Mouse (Mus musculus) left cerebral cortex, adult 2 months (tissue): ENCODE measurements around the gene Opcml. TPM values are rescaled to one million over a fixed set of nuclear protein-coding genes. Genes with fewer than 3 reads are reported as not detected.

ENCODE experiments used
- DNase-seq, 2 experiments: peaks; one replicate each; pipeline ENCODE4 v3.0.0; 2021 to 2022; ENCODE audit warnings: low spot score in 2 of 2, mixed read lengths in 1 of 2; ENCODE audit errors: extremely low spot score in 1 of 2
- H3K27ac ChIP-seq: fragments of 200-600 bp; 2 replicates; pipeline ENCODE4 v1.8.1; 2022
- H3K4me3 ChIP-seq: fragments of 200-600 bp; 2 replicates; pipeline ENCODE4 v1.8.1; 2022
- CTCF ChIP-seq: fragments of 200-600 bp; IDR thresholded peaks from 2 replicates; pipeline ENCODE4 v1.8.1; 2022; ENCODE audit warnings: antibody characterized with exemption, mild to moderate bottlenecking, moderate library complexity
- intact Hi-C: fragments of 180-260 bp; cut with DNase I; formaldehyde crosslinking; loops from one replicate; pipeline ENCODE4 v1.15.1; 2025
- total RNA-seq, 2 experiments: library from RNA; stranded (reverse); gene quantifications; 2 replicates each; pipeline ENCODE4 v1.2.3; 2021

Gene Opcml
- total RNA-seq, 2 experiments from 2014 or later, result 250 to 251 TPM

DNA sequence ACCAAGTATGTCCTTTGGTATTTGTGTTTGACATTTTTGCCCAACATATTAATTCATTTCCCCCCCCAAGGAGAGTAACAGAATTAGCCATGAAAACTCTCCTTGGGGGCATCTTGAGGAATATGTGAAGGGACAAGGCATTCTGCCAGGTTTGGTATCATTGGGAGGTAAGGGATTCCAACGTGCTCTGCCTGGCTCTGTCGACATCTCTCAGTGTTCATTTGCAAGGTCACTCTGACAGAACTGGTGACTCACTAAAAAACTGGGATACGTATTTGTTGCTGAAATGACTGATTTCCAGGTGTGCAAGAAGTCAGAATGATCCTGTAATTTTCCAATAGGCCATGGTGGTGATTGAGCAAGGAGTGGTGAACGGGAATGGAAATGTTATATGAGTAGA is 648.2 kb downstream of the Opcml start:
- intact Hi-C loops, result no loop called here
- no peak for TF ChIP-seq CTCF
- no peak overlapping the region for H3K27ac ChIP-seq
- no peak overlapping the region for H3K4me3 ChIP-seq
- DNase-seq, result no peak

DNA sequence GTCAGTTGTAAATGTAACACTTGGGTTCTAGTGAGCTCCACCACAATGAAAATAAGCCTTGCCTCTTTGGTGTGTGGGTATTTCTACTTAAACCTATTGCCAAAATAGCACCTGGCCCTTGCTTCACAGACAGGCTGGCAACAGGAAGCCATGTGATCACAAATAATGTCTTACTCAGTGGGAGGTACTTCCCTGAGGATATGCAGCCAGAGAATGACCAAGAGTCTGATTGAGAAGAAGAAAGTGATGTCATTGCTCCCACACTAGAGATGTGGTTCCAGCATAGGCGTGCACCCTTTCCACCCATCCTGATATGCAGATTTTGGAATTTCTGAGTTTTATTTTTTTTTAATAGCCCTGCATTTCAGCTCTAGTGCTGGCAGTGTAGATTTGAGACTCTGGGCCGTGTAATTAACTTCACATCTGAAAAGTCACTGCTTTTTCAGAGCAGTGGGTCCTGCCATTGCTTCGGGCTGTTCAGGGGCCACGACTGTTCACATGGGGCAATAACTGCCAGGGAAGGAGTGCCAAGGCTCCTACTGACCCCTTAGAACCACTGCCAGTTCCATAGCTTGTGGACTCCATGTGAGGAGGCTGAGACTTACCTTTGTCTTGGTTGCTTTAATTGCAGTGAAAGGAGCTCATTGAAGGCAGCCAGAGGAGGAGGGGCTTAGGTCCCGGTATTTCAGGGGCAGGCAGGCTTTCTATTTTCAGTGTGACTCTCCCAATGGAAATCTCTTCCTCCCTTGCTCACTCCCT is 649.0 kb downstream of the Opcml start:
- DNase-seq, result no peak
- Histone ChIP-seq H3K4me3 (no peak overlapping the region), H3K27ac (peak overlapping the region; percentile 72; the same call in 1 of the 2 replicates)
- TF ChIP-seq CTCF, result no peak
- intact Hi-C loops, result no loop called here

- intact Hi-C loops, result no loop called here
- no peak for DNase-seq
- peak overlapping the region; percentile 72 for H3K27ac ChIP-seq
- H3K4me3 ChIP-seq, result no peak overlapping the region
- TF ChIP-seq CTCF, result no peak
Observed at GRCm38 (mm10) chr9:28440192-28440795, 649.7 kb downstream of the Opcml start.

DNA sequence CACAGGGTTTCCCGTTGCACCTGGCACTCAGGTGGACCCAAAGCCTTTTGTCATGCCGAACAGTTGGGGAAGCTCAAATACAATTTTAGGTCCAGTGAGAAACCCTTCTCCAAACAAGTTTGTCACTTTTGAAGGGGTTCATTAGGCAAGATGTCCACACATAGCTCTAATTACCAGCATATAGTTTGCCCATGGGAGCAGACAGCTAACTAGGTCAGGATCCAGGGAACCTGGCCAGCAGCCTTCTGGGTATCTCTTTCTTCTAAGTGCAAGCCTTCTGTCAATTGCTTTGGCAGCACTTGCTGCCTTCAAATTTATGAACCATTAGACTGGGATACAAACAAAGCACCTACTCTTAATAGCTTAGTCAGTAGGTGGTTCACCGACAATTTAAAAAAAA is 653.9 kb downstream of the Opcml start:
- Histone ChIP-seq H3K27ac (no peak overlapping the region; the same call in 1 of the 2 replicates), H3K4me3 (no peak overlapping the region)
- intact Hi-C loops, result no loop called here

GRCm38 (mm10) chr9:28444972-28445371 is 654.4 kb downstream of the Opcml start:
- no peak for TF ChIP-seq CTCF
- Histone ChIP-seq H3K27ac (peak overlapping the region; percentile 40), H3K4me3 (no peak overlapping the region)
- DNase-seq, result no peak
- intact Hi-C loops, result no loop called here

More for the DNA sequence above, 653.9 kb downstream of the Opcml start:
- no peak for TF ChIP-seq CTCF
- no peak for DNase-seq

- no peak for TF ChIP-seq CTCF
- no peak for DNase-seq
- Histone ChIP-seq H3K4me3 (no peak overlapping the region), H3K27ac (peak overlapping the region; percentile 65)
- intact Hi-C loops, result no loop called here
Observed at GRCm38 (mm10) chr9:28445863-28446262, 655.3 kb downstream of the Opcml start.

GRCm38 (mm10) chr9:28446278-28447064 is 655.9 kb downstream of the Opcml start:
- TF ChIP-seq CTCF, result no peak
- DNase-seq, result no peak
- no peak overlapping the region for H3K4me3 ChIP-seq
- H3K27ac ChIP-seq, result peak overlapping the region; percentile 65
- intact Hi-C loops, result no loop called here

- DNase-seq, result no peak
Observed at GRCm38 (mm10) chr9:28452509-28452908, 661.9 kb downstream of the Opcml start.

GRCm38 (mm10) chr9:28453062-28453461 is 662.5 kb downstream of the Opcml start:
- no peak overlapping the region for H3K4me3 ChIP-seq
- TF ChIP-seq CTCF, result no peak

More at GRCm38 (mm10) chr9:28452509-28452908, 661.9 kb downstream of the Opcml start:
- intact Hi-C loops, result no loop called here
- TF ChIP-seq CTCF, result no peak
- no peak overlapping the region for H3K4me3 ChIP-seq
- peak overlapping the region; percentile 62; the same call in 1 of the 2 replicates for H3K27ac ChIP-seq

GRCm38 (mm10) chr9:28457982-28458770 is 667.6 kb downstream of the Opcml start:
- Histone ChIP-seq H3K4me3 (no peak overlapping the region), H3K27ac (peak overlapping the region; percentile 46; the same call in 1 of the 2 replicates)
- intact Hi-C loops, result no loop called here
- DNase-seq, result no peak
- no peak for TF ChIP-seq CTCF

More at GRCm38 (mm10) chr9:28453062-28453461, 662.5 kb downstream of the Opcml start:
- peak overlapping the region; percentile 62; the same call in 1 of the 2 replicates for H3K27ac ChIP-seq
- intact Hi-C loops, result no loop called here
- DNase-seq, result no peak

- intact Hi-C loops, result no loop called here
- H3K4me3 ChIP-seq, result no peak overlapping the region
- no peak for DNase-seq
- H3K27ac ChIP-seq, result no peak overlapping the region
- no peak for TF ChIP-seq CTCF
Observed at GRCm38 (mm10) chr9:28463622-28464021, 673.0 kb downstream of the Opcml start.
